Mouse (Mus musculus) megakaryocyte, embryonic 14.5 days (primary cell): Measurements from ENCODE around the gene Fam25c.

Experiments used
- FLI1 ChIP-seq: IDR thresholded peaks from 2 replicates; pipeline ENCODE4 v1.6.1; 2012; ENCODE audit warnings: low read length, inconsistent platforms, mixed read lengths
- GATA1 ChIP-seq: IDR thresholded peaks from 3 replicates; pipeline ENCODE4 v1.6.1; 2012; ENCODE audit warnings: mixed read lengths, low read length, inconsistent platforms, borderline replicate concordance

GRCm38 (mm10) chr14:34313612-34314011 lies 41.6 kb downstream of the Fam25c start:
- no peak for TF ChIP-seq GATA1
- TF ChIP-seq FLI1: no peak
